Mouse (Mus musculus) midbrain, embryonic 13.5 days (tissue): ENCODE data around the gene Pcgf2. TPM values are rescaled to one million over a fixed set of nuclear protein-coding genes. Genes with fewer than 3 reads are reported as not detected.
A peak's percentile ranks its signal among the peaks of the same experiment; 100 is the strongest.

Experiments
- ATAC-seq: fragments of 200-750 bp; cut with Nextera tagmentation; 2 replicates; pipeline ENCODE4 v1.8.0; 2017; ENCODE audit warnings: mild to moderate bottlenecking, moderate TSS enrichment, moderate library complexity
- H3K27ac ChIP-seq: fragments of 300-500 bp; sonication (generic); 2 replicates; pipeline ENCODE4 v1.5.1; 2015; ENCODE audit warnings: inconsistent platforms, mild to moderate bottlenecking, moderate library complexity
- H3K27me3 ChIP-seq: fragments of 300-500 bp; sonication (generic); 2 replicates; pipeline ENCODE4 v1.6.1; 2015; ENCODE audit warnings: mild to moderate bottlenecking, inconsistent platforms
- H3K36me3 ChIP-seq: fragments of 300-500 bp; sonication (generic); 2 replicates; pipeline ENCODE4 v1.6.1; 2015; ENCODE audit warnings: mild to moderate bottlenecking, inconsistent platforms
- H3K4me1 ChIP-seq: fragments of 300-500 bp; sonication (generic); replicated peaks from 2 replicates; pipeline ENCODE4 v1.6.1; 2015; ENCODE audit warnings: inconsistent platforms
- H3K4me2 ChIP-seq: fragments of 300-500 bp; sonication (generic); replicated peaks from 2 replicates; pipeline ENCODE4 v1.6.1; 2015; ENCODE audit warnings: moderate library complexity, mild to moderate bottlenecking, inconsistent platforms
- H3K4me3 ChIP-seq: fragments of 300-500 bp; sonication (generic); replicated peaks from 2 replicates; pipeline ENCODE4 v1.5.1; 2015; ENCODE audit warnings: mild to moderate bottlenecking, inconsistent platforms
- H3K9ac ChIP-seq: fragments of 300-500 bp; sonication (generic); replicated peaks from 2 replicates; pipeline ENCODE4 v1.6.1; 2015; ENCODE audit warnings: mild to moderate bottlenecking, inconsistent platforms
- H3K9me3 ChIP-seq: fragments of 300-500 bp; sonication (generic); 2 replicates; pipeline ENCODE4 v1.6.1; 2016; ENCODE audit warnings: mild to moderate bottlenecking, inconsistent platforms
- WGBS: fragments of 180-500 bp; shearing (Covaris S2); methylation state at CpG from one replicate; pipeline ENCODE4 v1.1.7; 2015; 5-methylcytosine and 5-hydroxymethylcytosine counted together
- polyA plus RNA-seq: library from polyadenylated mRNA; unstranded; fragments of >200 nt; fragmentation: Nextera tagmentation; extraction: Ambion mirVana; gene quantifications from 2 replicates; pipeline ENCODE4 v1.2.1, GENCODE M21; 2015

The Pcgf2 gene
- 23.6 and 25.3 TPM in 2 replicates for polyA plus RNA-seq

DNA sequence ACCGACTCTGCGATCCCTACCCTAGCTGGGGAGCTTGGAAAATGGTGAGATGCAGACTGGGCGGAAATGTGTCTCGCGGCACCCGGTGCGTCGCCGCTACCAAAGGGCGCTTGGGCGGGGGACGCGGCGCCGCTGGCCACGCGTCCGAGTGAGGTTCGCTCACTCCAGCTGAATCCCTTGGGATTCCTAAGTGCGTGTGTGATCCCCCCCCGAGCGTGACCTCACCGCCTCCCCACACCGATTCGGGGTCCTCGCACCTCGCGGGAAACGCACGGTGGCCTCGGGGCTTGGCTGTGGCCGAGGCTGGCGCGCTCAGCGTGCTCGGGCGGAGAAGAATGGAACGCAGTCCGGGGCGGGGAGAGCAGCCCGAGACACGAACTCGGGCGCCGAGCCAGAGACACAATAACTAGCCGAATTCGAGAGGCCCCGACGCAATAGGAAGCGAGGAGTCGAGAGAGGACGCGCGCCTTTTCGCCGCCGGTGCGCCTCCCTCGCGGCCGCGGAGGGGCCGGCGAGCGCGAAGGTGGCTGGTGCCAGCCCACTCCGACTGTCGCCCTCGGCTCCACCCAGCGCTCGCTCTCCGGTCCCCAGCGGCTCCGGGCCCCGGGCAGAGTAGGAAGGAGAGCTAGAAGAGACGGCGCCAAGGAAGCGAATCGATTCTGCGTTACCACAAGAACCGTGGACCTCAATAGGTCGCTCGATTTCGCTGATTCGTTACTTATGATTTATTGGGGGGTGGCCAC is at the start of gene Pcgf2:
Pcgf2 (minus strand) TSS at position 495 of the 743 bp plus-strand sequence.
- Histone ChIP-seq H3K9ac (peak within 1 kb of the TSS; percentile 96), H3K27me3 (no peaks in the 10 kb centered on the region), H3K9me3 (no peaks in the 10 kb centered on the region), H3K36me3 (no peaks in the 10 kb centered on the region), H3K4me2 (peak within 1 kb of the TSS; percentile 94), H3K4me3 (peak within 1 kb of the TSS; percentile 77), H3K4me1 (peaks cover 62% of the 10 kb centered on the region), H3K27ac (peak within 1 kb of the TSS; percentile 99)
- ATAC-seq: peak; percentile 9
- under 1% methylated on average over 85 of the region's 85 CpGs for WGBS

DNA sequence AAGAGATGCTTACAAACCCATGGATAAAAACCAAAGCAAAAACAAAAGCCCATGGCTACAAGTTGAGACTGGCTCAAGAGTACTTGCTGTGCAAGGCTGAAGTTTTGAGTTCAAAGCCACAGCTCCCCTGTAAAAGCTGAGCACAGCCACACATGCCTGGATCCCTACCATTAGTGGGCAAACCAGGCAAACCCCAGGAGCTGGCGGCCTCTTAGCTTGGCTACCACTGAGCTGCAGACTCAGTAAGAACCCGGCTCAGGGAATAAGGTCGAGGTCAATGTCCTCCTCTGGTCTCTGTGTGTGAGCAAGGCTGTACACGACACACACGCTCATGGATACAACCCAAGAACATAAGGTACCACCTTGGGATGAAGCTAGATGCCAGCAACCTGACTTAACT is 48.2 kb upstream of the Pcgf2 start:
- WGBS: 96% methylated on average over 5 of the region's 5 CpGs
- Histone ChIP-seq H3K4me1 (peaks cover 4% of the 10 kb centered on the region), H3K4me3 (no peak overlapping the region), H3K9me3 (no peaks in the 10 kb centered on the region), H3K27ac (no peak overlapping the region), H3K4me2 (no peak overlapping the region), H3K9ac (no peak overlapping the region), H3K27me3 (no peaks in the 10 kb centered on the region), H3K36me3 (peaks cover 70% of the 10 kb centered on the region)
- ATAC-seq: no peak

DNA sequence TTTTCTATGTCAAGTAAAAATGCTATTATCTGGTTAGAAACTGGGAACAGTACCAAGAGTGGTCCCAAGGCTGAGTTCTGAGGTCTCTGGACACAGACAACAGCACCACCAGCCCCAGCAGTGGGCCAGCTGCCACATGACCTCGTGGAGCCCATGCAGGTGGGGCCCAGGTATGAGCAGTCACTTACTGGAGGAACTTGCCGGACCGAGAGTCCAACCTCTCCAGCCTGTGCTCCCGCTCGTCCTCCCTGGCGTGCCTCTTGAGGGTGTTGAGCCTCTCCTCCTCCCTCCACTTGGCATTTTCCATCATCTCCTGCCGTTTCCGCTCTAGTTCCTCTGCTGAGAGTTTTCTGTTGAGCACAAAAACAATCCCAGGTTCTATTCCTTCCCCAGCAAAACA is 47.5 kb upstream of the Pcgf2 start:
- H3K4me3 ChIP-seq: no peak overlapping the region
- no peaks in the 10 kb centered on the region for H3K27me3 ChIP-seq
- no peak for ATAC-seq
- H3K27ac ChIP-seq: no peak overlapping the region
- H3K9me3 ChIP-seq: no peaks in the 10 kb centered on the region
- 95% methylated on average over 8 of the region's 8 CpGs for WGBS
- H3K36me3 ChIP-seq: peaks cover 62% of the 10 kb centered on the region
- no peak overlapping the region for H3K9ac ChIP-seq
- H3K4me2 ChIP-seq: no peak overlapping the region
- peaks cover 11% of the 10 kb centered on the region for H3K4me1 ChIP-seq

DNA sequence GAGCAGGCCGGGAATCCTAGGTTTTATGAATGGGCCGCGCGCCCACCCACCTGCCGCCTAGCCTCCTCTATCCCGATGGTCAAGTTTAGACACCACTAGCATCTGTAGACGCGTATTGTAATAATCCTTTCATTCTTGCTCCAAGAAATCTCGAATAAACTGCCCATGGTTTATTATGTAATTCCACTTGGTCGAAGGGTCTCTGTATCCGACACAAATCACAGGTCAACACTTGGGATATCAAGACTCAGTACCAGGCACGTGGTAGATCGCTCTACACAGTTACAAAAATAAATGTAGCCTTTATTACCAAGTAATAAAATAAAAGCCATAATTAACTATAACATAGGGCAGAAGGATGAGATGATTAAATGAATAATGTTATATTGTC is 45.0 kb upstream of the Pcgf2 start:
- Histone ChIP-seq H3K9me3 (no peaks in the 10 kb centered on the region), H3K36me3 (peaks cover 40% of the 10 kb centered on the region), H3K4me2 (peak overlapping the region; percentile 46), H3K4me1 (peaks cover 30% of the 10 kb centered on the region), H3K27ac (no peak overlapping the region), H3K4me3 (peak overlapping the region; percentile 79), H3K27me3 (no peaks in the 10 kb centered on the region), H3K9ac (no peak overlapping the region)
- WGBS: 11% methylated on average over 13 of the region's 13 CpGs
- ATAC-seq: no peak

DNA sequence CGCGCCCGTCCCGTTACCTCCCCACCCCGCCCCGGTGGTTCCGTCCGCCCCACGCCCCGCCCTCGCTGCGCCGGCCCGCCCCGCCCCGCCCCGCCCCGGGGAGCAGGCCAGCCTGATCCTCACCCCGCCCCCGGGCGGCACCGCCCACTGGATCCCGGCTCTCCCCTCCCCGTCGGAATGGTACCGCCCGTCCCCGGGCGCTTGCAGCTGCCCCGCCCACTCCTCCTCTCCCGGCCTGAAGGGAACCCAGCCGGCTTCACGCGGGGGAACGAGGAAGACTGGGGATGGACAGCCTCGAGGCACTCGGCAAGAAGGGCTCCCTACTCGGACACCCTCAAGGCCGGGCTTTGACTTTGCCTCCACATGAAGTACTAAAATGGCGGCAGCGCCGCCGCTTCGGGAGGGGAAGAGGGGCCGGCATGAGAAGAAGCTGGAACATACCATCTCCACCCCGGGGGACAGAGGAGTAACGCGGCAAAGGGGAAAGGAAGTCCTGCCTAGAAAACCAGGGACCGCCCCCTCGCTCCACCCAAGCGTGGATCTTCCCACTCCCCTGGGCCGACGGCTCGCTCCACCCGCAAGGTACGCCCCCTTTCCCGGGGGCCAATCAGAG is 44.5 kb upstream of the Pcgf2 start:
- H3K27ac ChIP-seq: peak overlapping the region; percentile 97
- peaks cover 35% of the 10 kb centered on the region for H3K36me3 ChIP-seq
- H3K9me3 ChIP-seq: no peaks in the 10 kb centered on the region
- ATAC-seq: peak; percentile 96
- H3K4me3 ChIP-seq: peak overlapping the region; percentile 79
- H3K27me3 ChIP-seq: no peaks in the 10 kb centered on the region
- under 1% methylated on average over 43 of the region's 57 CpGs for WGBS
- H3K4me2 ChIP-seq: peak overlapping the region; percentile 84
- H3K9ac ChIP-seq: peak overlapping the region; percentile 81
- peaks cover 35% of the 10 kb centered on the region for H3K4me1 ChIP-seq

DNA sequence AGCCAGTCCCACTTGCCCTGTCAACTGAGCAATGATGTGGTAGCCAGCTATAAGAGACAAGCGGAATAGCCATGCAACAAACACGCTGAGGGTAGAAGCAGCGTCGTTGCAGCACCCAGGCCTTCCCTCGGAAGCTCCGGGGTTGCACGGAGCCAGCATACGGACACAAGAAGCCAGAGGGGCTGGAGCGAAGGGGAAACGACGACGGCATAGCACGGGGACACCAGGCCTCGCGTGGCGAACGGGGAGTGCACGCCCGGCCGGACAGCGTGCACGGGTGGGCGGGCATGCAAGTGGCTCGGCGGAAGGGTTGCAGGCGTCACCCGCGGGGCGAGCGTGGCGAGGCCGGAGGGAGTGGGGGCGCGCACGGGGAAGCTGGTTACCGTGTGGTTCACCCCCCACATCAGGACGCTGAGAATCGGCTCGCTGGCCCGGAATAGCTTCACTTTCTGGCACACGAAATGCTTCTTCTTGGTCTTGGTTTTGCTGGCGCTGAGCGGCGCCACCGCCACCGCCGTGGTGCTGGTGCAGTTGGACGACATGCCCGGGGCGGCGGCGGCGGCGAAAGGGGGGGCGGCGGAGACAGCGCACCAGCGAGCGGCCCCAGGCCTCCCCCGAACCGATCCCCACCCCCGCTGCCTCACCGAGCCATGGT is 43.9 kb upstream of the Pcgf2 start, which contains the start of gene Pip4k2b:
Pip4k2b (minus strand) TSS at position 642 of the 655 bp plus-strand sequence.
- peak; percentile 75 for ATAC-seq
- Histone ChIP-seq H3K9me3 (no peaks in the 10 kb centered on the region), H3K4me1 (peaks cover 35% of the 10 kb centered on the region), H3K27ac (peak within 1 kb of the TSS; percentile 97), H3K9ac (peak within 1 kb of the TSS; percentile 81), H3K36me3 (peaks cover 29% of the 10 kb centered on the region), H3K4me3 (peak within 1 kb of the TSS; percentile 79), H3K4me2 (peak within 1 kb of the TSS; percentile 84), H3K27me3 (no peaks in the 10 kb centered on the region)
- WGBS: under 1% methylated on average over 61 of the region's 63 CpGs

DNA sequence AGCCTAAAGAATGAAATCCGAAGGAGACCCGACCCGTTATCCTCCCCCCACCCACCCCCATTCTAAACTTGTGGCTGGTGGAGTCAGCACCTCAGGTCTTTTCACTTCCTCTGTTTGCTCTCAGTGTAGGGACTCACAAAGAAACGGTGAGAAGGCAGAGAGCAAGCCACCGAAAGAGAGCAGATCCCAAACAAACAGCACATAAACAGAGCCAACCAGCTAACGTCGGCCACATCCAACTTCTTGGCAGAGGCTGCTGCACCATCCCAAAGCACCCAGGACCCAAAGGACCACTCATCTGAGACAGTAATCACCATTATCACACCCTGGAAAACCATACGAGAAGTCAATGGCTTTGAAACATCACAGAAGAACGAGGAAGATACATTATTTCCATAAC is 43.1 kb upstream of the Pcgf2 start:
- WGBS: 40% methylated on average over 9 of the region's 9 CpGs
- Histone ChIP-seq H3K27me3 (no peaks in the 10 kb centered on the region), H3K4me2 (peak overlapping the region; percentile 84)

DNA sequence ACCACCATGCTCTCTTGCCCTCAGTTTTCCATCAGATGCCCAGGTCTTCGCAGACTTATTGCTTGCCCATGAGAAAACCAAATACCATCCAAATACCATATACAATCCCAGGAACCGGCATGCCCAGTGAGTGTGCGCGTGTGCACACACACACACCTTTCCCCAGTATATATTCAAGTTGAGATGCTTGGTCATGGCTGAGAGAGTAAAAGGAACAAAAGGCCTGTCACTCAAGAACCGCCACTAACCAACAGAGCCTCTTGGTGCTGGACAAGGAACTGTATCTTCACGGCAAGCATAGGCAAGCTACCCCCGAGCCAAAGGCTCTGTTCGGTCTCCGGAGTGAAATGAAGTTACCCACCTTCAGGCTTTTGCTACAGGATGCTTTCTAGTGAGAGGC is 42.3 kb upstream of the Pcgf2 start:
- peaks cover 35% of the 10 kb centered on the region for H3K4me1 ChIP-seq
- 73% methylated on average over 9 of the region's 9 CpGs for WGBS
- peak overlapping the region; percentile 81; the same call in 1 of the 2 replicates for H3K9ac ChIP-seq
- peaks cover 16% of the 10 kb centered on the region for H3K36me3 ChIP-seq
- peak overlapping the region; percentile 79 for H3K4me3 ChIP-seq
- no peak overlapping the region for H3K27ac ChIP-seq
- H3K4me2 ChIP-seq: peak overlapping the region; percentile 84
- no peaks in the 10 kb centered on the region for H3K9me3 ChIP-seq
- no peaks in the 10 kb centered on the region for H3K27me3 ChIP-seq
- no peak for ATAC-seq

More for the DNA sequence above, 43.1 kb upstream of the Pcgf2 start:
- peak overlapping the region; percentile 81 for H3K9ac ChIP-seq
- peaks cover 35% of the 10 kb centered on the region for H3K4me1 ChIP-seq
- no peaks in the 10 kb centered on the region for H3K9me3 ChIP-seq
- peak overlapping the region; percentile 97 for H3K27ac ChIP-seq
- no peak for ATAC-seq
- H3K36me3 ChIP-seq: peaks cover 24% of the 10 kb centered on the region
- peak overlapping the region; percentile 79 for H3K4me3 ChIP-seq

DNA sequence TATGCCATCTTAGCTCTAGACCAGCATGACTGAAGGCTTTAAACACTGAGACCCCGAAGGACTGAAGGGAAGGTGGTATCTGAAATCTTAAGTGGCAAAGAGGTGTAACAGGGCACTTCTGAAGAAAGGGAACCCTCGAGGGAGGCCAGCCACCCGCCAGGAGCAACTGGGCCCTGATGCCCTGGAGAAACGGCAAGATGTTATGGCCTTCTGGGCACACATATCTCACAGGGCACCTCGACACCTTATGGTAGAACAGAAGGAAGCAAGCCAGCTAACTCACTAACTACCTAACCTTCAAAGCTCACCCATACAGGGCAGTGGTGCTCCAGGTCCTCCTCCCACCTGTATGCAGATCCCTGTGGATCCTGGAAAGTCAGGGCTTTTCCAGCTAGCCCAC is 41.9 kb upstream of the Pcgf2 start:
- Histone ChIP-seq H3K4me1 (peaks cover 35% of the 10 kb centered on the region), H3K9ac (no peak overlapping the region), H3K27me3 (no peaks in the 10 kb centered on the region), H3K27ac (no peak overlapping the region), H3K4me2 (peak overlapping the region; percentile 84; the same call in 1 of the 2 replicates), H3K9me3 (no peaks in the 10 kb centered on the region), H3K4me3 (0 out of 2 replicates have a peak overlapping the region, but pooled peaks have one; percentile 79), H3K36me3 (peaks cover 12% of the 10 kb centered on the region)
- 92% methylated on average over 5 of the region's 5 CpGs for WGBS
- ATAC-seq: no peak

DNA sequence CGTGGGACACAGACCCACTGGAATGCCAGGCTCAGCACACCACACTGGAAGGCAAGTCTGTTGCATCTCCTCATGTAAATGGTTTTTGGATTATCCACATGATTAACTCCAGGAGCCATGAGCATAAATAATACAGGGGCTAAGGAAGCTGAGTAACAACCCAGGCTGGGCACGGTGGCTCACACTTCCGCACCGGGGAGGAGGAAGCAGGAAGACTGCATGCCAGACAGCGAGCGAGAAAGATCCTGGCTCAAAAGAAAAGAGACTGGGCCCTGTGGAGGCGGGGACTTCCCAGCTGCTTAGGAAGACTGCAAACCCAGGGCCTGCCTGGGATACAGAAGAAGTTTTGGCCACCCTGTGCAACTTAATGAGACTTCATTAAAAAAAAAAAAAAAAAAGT is 39.9 kb upstream of the Pcgf2 start:
- H3K9me3 ChIP-seq: no peaks in the 10 kb centered on the region
- no peaks in the 10 kb centered on the region for H3K27me3 ChIP-seq
- H3K4me1 ChIP-seq: peaks cover 35% of the 10 kb centered on the region
- H3K4me3 ChIP-seq: no peak overlapping the region
- 48% methylated on average over 7 of the region's 7 CpGs for WGBS
- H3K36me3 ChIP-seq: no peaks in the 10 kb centered on the region
- H3K9ac ChIP-seq: no peak overlapping the region
- H3K27ac ChIP-seq: 0 out of 2 replicates have a peak overlapping the region, but pooled peaks have one; percentile 14
- ATAC-seq: no peak
- no peak overlapping the region; the same call in 1 of the 2 replicates for H3K4me2 ChIP-seq

DNA sequence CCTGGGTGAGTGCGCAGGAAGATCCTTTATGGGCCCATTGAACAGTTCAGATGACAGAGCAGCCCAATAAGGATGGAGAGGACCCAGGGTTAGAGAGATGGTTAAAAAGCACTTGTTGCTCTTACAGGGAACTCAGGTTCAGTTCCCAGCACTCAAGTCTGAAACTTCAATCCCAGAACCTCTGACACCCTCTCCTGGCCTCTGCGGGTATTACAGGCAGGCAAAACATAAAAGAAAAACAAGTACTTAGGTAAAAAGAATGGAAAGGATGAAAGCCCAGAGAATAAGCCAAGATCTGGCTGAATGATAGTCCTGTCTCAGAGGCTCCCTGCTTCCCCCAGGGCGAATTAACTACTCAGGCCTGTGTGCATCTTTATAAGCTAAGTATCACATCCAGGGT is 38.9 kb upstream of the Pcgf2 start:
- Histone ChIP-seq H3K27me3 (no peaks in the 10 kb centered on the region), H3K27ac (no peak overlapping the region), H3K9me3 (no peaks in the 10 kb centered on the region), H3K4me1 (peaks cover 35% of the 10 kb centered on the region), H3K9ac (no peak overlapping the region), H3K4me2 (no peak overlapping the region), H3K36me3 (no peaks in the 10 kb centered on the region), H3K4me3 (no peak overlapping the region)
- no peak for ATAC-seq
- WGBS: 88% methylated on average over 3 of the region's 3 CpGs

DNA sequence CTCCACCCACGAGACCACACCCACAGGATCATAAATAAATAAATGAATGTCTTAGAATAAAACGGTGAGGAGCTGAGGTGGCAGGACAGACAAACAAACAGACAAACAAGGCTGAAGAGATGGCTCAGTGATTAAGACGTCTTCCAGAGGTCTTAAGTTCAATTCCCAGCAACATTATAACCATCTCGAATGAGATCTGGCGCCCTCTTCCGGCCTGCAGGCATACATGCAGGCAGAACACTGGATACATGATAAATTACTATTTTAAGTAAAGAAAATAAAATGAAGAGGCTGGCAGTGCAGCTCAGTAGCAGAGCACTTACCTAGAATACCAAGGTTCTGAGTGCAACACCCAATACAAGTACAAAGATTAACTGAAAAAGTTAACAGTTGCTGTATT is 38.4 kb upstream of the Pcgf2 start:
- Histone ChIP-seq H3K9ac (no peak overlapping the region), H3K36me3 (no peaks in the 10 kb centered on the region), H3K27me3 (no peaks in the 10 kb centered on the region), H3K9me3 (no peaks in the 10 kb centered on the region), H3K4me3 (no peak overlapping the region), H3K4me1 (peaks cover 36% of the 10 kb centered on the region), H3K27ac (no peak overlapping the region), H3K4me2 (no peak overlapping the region)
- WGBS: 64% methylated on average over 6 of the region's 6 CpGs
- ATAC-seq: no peak
